Mouse (Mus musculus) limb, embryonic 14.5 days (tissue): Measurements from ENCODE around the gene Ddx49. TPM values are rescaled to one million over a fixed set of nuclear protein-coding genes. Genes with fewer than 3 reads are reported as not detected.

Source experiments
- ATAC-seq: fragments of 200-750 bp; cut with Nextera tagmentation; 2 replicates; pipeline ENCODE4 v1.8.0; 2017; ENCODE audit warnings: low read depth, moderate number of reproducible peaks, moderate TSS enrichment; ENCODE audit not compliant: low FRiP score
- DNase-seq: peaks from one replicate; pipeline ENCODE4 v3.0.0-alpha.2; 2015; ENCODE audit warnings: low spot score
- H3K27ac ChIP-seq: fragments of 300-500 bp; sonication (generic); replicated peaks from 2 replicates; pipeline ENCODE4 v1.5.1; 2014; ENCODE audit warnings: low read depth, mild to moderate bottlenecking, low read length, moderate library complexity, mixed read lengths
- H3K27me3 ChIP-seq: fragments of 300-500 bp; sonication (generic); 2 replicates; pipeline ENCODE4 v1.6.1; 2014; ENCODE audit warnings: low read length, mixed read lengths; ENCODE audit not compliant: control insufficient read depth, insufficient read depth
- H3K36me3 ChIP-seq: fragments of 300-500 bp; sonication (generic); 2 replicates; pipeline ENCODE4 v1.6.1; 2014; ENCODE audit warnings: mild to moderate bottlenecking, low read length, moderate library complexity, mixed read lengths; ENCODE audit not compliant: control insufficient read depth, insufficient read depth
- H3K4me1 ChIP-seq: fragments of 300-500 bp; sonication (generic); 2 replicates; pipeline ENCODE4 v1.6.1; 2014; ENCODE audit warnings: antibody characterized with exemption, low read length, mixed read lengths; ENCODE audit not compliant: control insufficient read depth, insufficient read depth
- H3K4me2 ChIP-seq: fragments of 300-500 bp; sonication (generic); replicated peaks from 2 replicates; pipeline ENCODE4 v1.6.1; 2014; ENCODE audit warnings: low read depth, mild to moderate bottlenecking, low read length, moderate library complexity; ENCODE audit not compliant: severe bottlenecking
- H3K4me3 ChIP-seq: fragments of 300-500 bp; sonication (generic); replicated peaks from 2 replicates; pipeline ENCODE4 v1.5.1; 2014; ENCODE audit warnings: low read length
- H3K9ac ChIP-seq: fragments of 300-500 bp; sonication (generic); 2 replicates; pipeline ENCODE4 v1.6.1; 2014; ENCODE audit warnings: mild to moderate bottlenecking, low read depth, low read length, moderate library complexity; ENCODE audit not compliant: severe bottlenecking
- H3K9me3 ChIP-seq: fragments of 300-500 bp; sonication (generic); 2 replicates; pipeline ENCODE4 v1.6.1; 2016; ENCODE audit warnings: low read length; ENCODE audit not compliant: control insufficient read depth
- POLR2A ChIP-seq: fragments of 200-500 bp; IDR thresholded peaks from 2 replicates; pipeline ENCODE4 v1.8.0; 2012; ENCODE audit warnings: inconsistent platforms, mild to moderate bottlenecking, moderate library complexity, borderline replicate concordance; ENCODE audit not compliant: insufficient read depth, insufficient read length; ENCODE audit errors: extremely low read depth
- WGBS: fragments of 180-500 bp; shearing (Covaris S2); extraction: QIAGEN DNeasy Blood & Tissue Kit; methylation state at CpG from one replicate; pipeline ENCODE4 v1.1.7; 2014; 5-methylcytosine and 5-hydroxymethylcytosine counted together
- polyA plus RNA-seq, 2 experiments: library from polyadenylated mRNA; depleted of rRNA in 1 of 2; stranded (reverse) in 1 of 2; unstranded in 1 of 2; fragments of >200 nt; fragmentation: Nextera tagmentation in 1 of 2; extraction: Ambion mirVana in 1 of 2; gene quantifications; 2 replicates each; pipeline versions ENCODE4 v1.2.1 to v1.2.3; 2012 to 2014

Gene Ddx49
- polyA plus RNA-seq, 2 experiments = 52.9 to 58.1 TPM

DNA sequence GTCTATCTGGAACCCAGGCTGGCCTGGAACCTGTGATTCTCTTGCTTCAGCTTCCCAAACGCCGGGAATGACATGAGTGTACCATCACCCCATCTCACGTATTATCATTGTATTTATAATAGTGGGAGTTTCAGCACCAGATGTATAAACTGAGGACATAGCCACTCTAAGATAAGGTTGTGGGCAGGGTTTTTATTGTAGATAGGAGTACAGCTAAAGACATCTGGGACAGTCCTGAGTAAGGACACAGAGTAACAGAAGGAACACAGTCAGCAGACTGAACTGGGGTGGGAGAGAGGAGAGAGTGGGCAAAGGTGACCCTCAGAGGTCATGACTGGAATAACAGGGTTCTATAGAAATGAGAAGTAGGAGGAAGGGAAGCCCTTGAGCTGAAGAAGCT is 34.6 kb downstream of the Ddx49 start:
- Histone ChIP-seq H3K9me3 (no peaks in the 10 kb centered on the region), H3K4me2 (no peak overlapping the region), H3K27ac (no peak overlapping the region), H3K4me1 (no peaks in the 10 kb centered on the region), H3K9ac (no peak overlapping the region), H3K27me3 (no peaks in the 10 kb centered on the region), H3K4me3 (no peak overlapping the region), H3K36me3 (peaks cover 30% of the 10 kb centered on the region)
- 80% methylated on average over 3 of the region's 3 CpGs for WGBS
- DNase-seq (no peak), ATAC-seq (no peak)
- TF ChIP-seq POLR2A = no peak

DNA sequence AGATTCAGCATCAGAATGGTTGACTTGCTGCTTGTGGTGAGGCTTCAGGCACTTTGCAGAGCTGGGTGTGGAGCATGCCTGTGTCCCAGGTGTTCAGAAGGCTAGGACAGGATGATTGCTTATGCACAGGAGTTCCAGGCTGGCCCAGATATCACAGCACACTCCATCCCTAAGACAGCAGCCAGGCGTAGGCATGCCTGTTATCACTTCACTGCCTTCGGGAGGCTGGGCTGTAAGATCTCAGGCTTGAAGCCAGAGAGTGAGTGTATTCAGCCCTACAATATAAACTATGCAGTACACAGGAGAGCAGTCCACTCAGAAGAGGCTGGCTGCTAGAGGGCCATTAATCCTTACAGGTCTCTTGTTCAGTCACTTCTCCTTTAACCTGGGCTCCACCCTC is 43.2 kb downstream of the Ddx49 start:
- Histone ChIP-seq H3K4me3 (no peak overlapping the region), H3K36me3 (peaks cover 98% of the 10 kb centered on the region), H3K4me1 (no peaks in the 10 kb centered on the region), H3K4me2 (no peak overlapping the region), H3K27ac (no peak overlapping the region), H3K27me3 (no peaks in the 10 kb centered on the region), H3K9ac (no peak overlapping the region), H3K9me3 (no peaks in the 10 kb centered on the region)
- no peak for TF ChIP-seq POLR2A
- 95% methylated on average over 2 of the region's 2 CpGs for WGBS
- DNase-seq (no peak), ATAC-seq (no peak)

DNA sequence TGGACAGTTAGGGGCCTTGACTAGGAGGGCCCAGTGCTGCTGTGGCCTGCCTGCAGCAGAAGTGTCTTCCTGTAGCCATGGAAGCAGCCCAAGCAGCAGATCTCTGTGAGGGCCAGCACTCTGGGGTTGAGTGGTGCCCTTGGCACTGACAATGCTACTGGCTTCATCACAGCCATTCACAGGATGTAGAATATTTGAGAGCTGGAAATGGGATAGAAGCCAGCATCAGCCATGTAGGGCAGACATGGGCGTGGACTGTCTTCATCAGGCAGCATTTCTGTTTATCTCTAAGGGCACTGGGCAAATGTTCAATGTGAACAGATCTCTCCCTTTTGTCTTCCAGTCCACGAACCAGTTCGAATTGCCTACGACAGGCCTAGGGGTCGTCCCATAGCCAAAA is 43.7 kb downstream of the Ddx49 start:
- Histone ChIP-seq H3K4me2 (no peak overlapping the region), H3K27me3 (no peaks in the 10 kb centered on the region), H3K9me3 (no peaks in the 10 kb centered on the region), H3K27ac (no peak overlapping the region), H3K9ac (no peak overlapping the region), H3K36me3 (peaks cover 98% of the 10 kb centered on the region), H3K4me3 (no peak overlapping the region), H3K4me1 (no peaks in the 10 kb centered on the region)
- no peak for DNase-seq
- no peak for ATAC-seq
- 95% methylated on average over 5 of the region's 5 CpGs for WGBS
- no peak for TF ChIP-seq POLR2A

DNA sequence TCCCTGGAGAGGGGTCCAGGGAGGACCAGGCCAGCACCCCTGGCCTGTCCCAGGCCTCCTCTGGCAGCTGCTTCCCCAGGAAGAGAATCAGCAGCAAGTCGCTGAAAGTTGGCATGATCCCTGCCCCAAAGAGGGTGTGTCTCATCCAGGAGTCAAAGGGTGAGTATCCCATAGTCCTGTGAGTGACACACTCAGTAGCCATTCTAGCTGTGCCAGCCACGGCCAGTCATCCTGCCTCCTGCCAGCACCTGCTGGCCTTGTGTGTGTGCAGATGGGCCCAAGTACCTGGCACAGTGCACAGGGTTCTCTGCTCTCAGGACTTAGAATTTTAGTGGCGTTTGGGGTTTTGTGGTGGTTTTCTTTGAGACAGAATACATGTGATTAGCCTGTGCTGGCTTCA is 44.8 kb downstream of the Ddx49 start:
- Histone ChIP-seq H3K4me1 (no peaks in the 10 kb centered on the region), H3K4me2 (no peak overlapping the region), H3K4me3 (no peak overlapping the region), H3K27me3 (no peaks in the 10 kb centered on the region), H3K9ac (no peak overlapping the region), H3K27ac (no peak overlapping the region), H3K36me3 (peaks cover 98% of the 10 kb centered on the region), H3K9me3 (no peaks in the 10 kb centered on the region)
- DNase-seq = no peak
- TF ChIP-seq POLR2A = no peak
- ATAC-seq = no peak
- 87% methylated on average over 3 of the region's 3 CpGs for WGBS

DNA sequence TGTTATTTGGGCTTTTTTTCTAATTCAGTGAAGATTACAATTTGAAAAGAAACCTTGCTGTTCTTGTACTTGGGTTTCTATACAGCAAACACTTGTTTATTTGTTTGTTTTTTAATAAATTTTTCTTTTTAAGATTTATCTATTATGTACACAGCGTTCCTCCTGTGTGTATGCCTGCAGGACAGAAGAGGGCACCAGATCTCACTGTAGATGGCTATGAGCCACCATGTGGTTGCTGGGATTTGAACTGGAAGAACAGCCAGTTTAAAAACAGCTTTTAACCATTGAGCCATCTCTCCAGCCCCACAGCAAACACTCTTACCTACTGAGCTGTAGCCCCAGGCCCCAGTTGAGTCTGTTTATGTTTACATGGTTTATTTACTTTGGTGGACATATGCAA is 47.7 kb downstream of the Ddx49 start:
- peaks cover 98% of the 10 kb centered on the region for H3K36me3 ChIP-seq
- no peaks in the 10 kb centered on the region for H3K4me1 ChIP-seq
- no peak overlapping the region for H3K27ac ChIP-seq
- H3K9me3 ChIP-seq = no peaks in the 10 kb centered on the region
- no peak for TF ChIP-seq POLR2A
- no peaks in the 10 kb centered on the region for H3K27me3 ChIP-seq
- H3K4me2 ChIP-seq = no peak overlapping the region
- no peak overlapping the region for H3K4me3 ChIP-seq
- ATAC-seq (no peak), DNase-seq (no peak)
- H3K9ac ChIP-seq = no peak overlapping the region
- 84% methylated on average over 1 of the region's 1 CpGs for WGBS

DNA sequence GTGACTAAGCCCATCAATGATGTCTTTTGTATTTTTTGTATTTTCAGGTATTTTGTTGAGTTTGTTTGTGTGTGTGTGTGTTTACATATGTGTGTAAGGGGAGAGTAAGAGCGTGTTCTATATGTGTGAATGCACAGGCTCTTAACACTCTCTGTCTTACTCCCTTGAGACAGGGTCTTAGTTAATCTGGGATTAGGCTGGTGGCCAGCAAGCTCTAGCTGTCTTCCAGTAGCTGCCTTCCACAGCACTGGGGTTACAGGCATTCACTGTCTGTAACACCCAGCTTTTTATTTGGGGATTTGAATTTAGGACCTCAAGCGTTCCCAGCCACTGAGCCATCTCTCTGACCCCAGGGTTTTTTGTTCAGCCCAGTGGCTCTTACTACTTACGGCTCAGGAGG is 54.4 kb downstream of the Ddx49 start:
- no peak for ATAC-seq
- no peak overlapping the region for H3K9ac ChIP-seq
- no peaks in the 10 kb centered on the region for H3K4me1 ChIP-seq
- H3K36me3 ChIP-seq = peaks cover 86% of the 10 kb centered on the region
- no peak overlapping the region for H3K27ac ChIP-seq
- H3K4me2 ChIP-seq = no peak overlapping the region
- no peak for DNase-seq
- 91% methylated on average over 3 of the region's 3 CpGs for WGBS
- no peak for TF ChIP-seq POLR2A
- H3K9me3 ChIP-seq = no peaks in the 10 kb centered on the region
- H3K4me3 ChIP-seq = no peak overlapping the region
- H3K27me3 ChIP-seq = no peaks in the 10 kb centered on the region
